Mouse (Mus musculus): Measurements from ENCODE around the gene Cyp17a1.

Gene Cyp17a1

GRCm38 (mm10) chr19:46672766-46673418, at the start of gene Cyp17a1:
TSS of gene Cyp17a1 (minus strand) at chr19:46673172.
- no peak for DNase-seq (ENCODE audit: low spot score in 2 of 2)

GRCm38 (mm10) chr19:46718150-46718549, 45.2 kb upstream of the Cyp17a1 start:
- DNase-seq (ENCODE audit: low spot score in 2 of 2), result no peak

GRCm38 (mm10) chr19:46715016-46715415, 42.0 kb upstream of the Cyp17a1 start:
- no peak for DNase-seq (ENCODE audit: low spot score in 2 of 2)

- no peak for DNase-seq (ENCODE audit: low spot score in 2 of 2)
Observed at GRCm38 (mm10) chr19:46714234-46714633, 41.3 kb upstream of the Cyp17a1 start.

GRCm38 (mm10) chr19:46710614-46711013, 37.6 kb upstream of the Cyp17a1 start:
- DNase-seq (ENCODE audit: low spot score in 2 of 2), result no peak

- peak in 1 of 2 experiments; percentile 66 for DNase-seq (ENCODE audit: low spot score in 2 of 2)
Observed at GRCm38 (mm10) chr19:46707296-46708151, 34.6 kb upstream of the Cyp17a1 start, which contains the start of gene As3mt. TSS of gene As3mt (plus strand) at chr19:46707458.

- no peak for DNase-seq (ENCODE audit: low spot score in 2 of 2)
Observed at GRCm38 (mm10) chr19:46706540-46707295, 33.7 kb upstream of the Cyp17a1 start.

- no peak for DNase-seq (ENCODE audit: low spot score in 2 of 2)
Observed at GRCm38 (mm10) chr19:46705779-46706495, 33.0 kb upstream of the Cyp17a1 start.

GRCm38 (mm10) chr19:46701156-46701555, 28.2 kb upstream of the Cyp17a1 start:
- DNase-seq (ENCODE audit: low spot score in 2 of 2), result no peak

GRCm38 (mm10) chr19:46699011-46699481, 26.1 kb upstream of the Cyp17a1 start:
- peak in 1 of 2 experiments; percentile 17 for DNase-seq (ENCODE audit: low spot score in 2 of 2)

- peak in 1 of 2 experiments; percentile 16 for DNase-seq (ENCODE audit: low spot score in 2 of 2)
Observed at GRCm38 (mm10) chr19:46697840-46698517, 25.0 kb upstream of the Cyp17a1 start.

GRCm38 (mm10) chr19:46696943-46697342, 24.0 kb upstream of the Cyp17a1 start:
- DNase-seq (ENCODE audit: low spot score in 2 of 2), result peak in 1 of 2 experiments; percentile 5

GRCm38 (mm10) chr19:46696482-46696881, 23.5 kb upstream of the Cyp17a1 start:
- peak in 1 of 2 experiments; percentile 13 for DNase-seq (ENCODE audit: low spot score in 2 of 2)

- no peak for DNase-seq (ENCODE audit: low spot score in 2 of 2)
Observed at GRCm38 (mm10) chr19:46693146-46693545, 20.2 kb upstream of the Cyp17a1 start.

- DNase-seq (ENCODE audit: low spot score in 2 of 2), result no peak
Observed at GRCm38 (mm10) chr19:46691078-46691477, 18.1 kb upstream of the Cyp17a1 start.

GRCm38 (mm10) chr19:46690387-46690786, 17.4 kb upstream of the Cyp17a1 start:
- DNase-seq (ENCODE audit: low spot score in 2 of 2), result no peak

GRCm38 (mm10) chr19:46689460-46690372, 16.7 kb upstream of the Cyp17a1 start, which contains the start of gene Borcs7:
TSS of gene Borcs7 (plus strand) at chr19:46689906.
- peak; percentile 66 to 79 for DNase-seq (ENCODE audit: low spot score in 2 of 2)

- DNase-seq (ENCODE audit: low spot score in 2 of 2), result no peak
Observed at GRCm38 (mm10) chr19:46679720-46680383, 6.9 kb upstream of the Cyp17a1 start.

- DNase-seq (ENCODE audit: low spot score in 2 of 2), result no peak
Observed at GRCm38 (mm10) chr19:46675641-46676040, 2.7 kb upstream of the Cyp17a1 start.

All from cerebellum, postnatal 4 days (tissue).